Mouse (Mus musculus): ENCODE measurements around the gene E2f4.
A peak's percentile ranks its signal among the peaks of the same experiment; 100 is the strongest.
"Not testable (repeated sequence)": the region's sequence is repeated elsewhere in the genome, so short reads cannot be mapped to it uniquely, and the experiment has no call there.

E2f4 gene

GRCm38 (mm10) chr8:105269075-105269458 lies 28.4 kb upstream of the E2f4 start:
- DNase-seq (ENCODE audit: low spot score in 2 of 2): no peak

- DNase-seq (ENCODE audit: low spot score in 2 of 2): no peak
These were observed 28.0 kb upstream of the E2f4 start, which contains the start of gene Hsf4 for GRCm38 (mm10) chr8:105269461-105269947. Hsf4 (plus strand) TSS chr8:105269801.

- DNase-seq (ENCODE audit: low spot score in 2 of 2): no peak
These were observed 27.2 kb upstream of the E2f4 start for GRCm38 (mm10) chr8:105270101-105270915.

GRCm38 (mm10) chr8:105270916-105271186 lies 26.6 kb upstream of the E2f4 start:
- DNase-seq (ENCODE audit: low spot score in 2 of 2): no peak

GRCm38 (mm10) chr8:105275387-105275786 lies 22.1 kb upstream of the E2f4 start:
- no peak for DNase-seq (ENCODE audit: low spot score in 2 of 2)

- no peak for DNase-seq (ENCODE audit: low spot score in 2 of 2)
These were observed 21.6 kb upstream of the E2f4 start, which contains the start of gene Nol3 for GRCm38 (mm10) chr8:105275840-105276239. Nol3 (plus strand) TSS chr8:105276140.

- no peak for DNase-seq (ENCODE audit: low spot score in 2 of 2)
These were observed 21.0 kb upstream of the E2f4 start for GRCm38 (mm10) chr8:105276292-105277120.

GRCm38 (mm10) chr8:105278911-105279334 lies 18.5 kb upstream of the E2f4 start:
- DNase-seq (ENCODE audit: low spot score in 2 of 2): peak; percentile 59 to 74

GRCm38 (mm10) chr8:105280567-105280966 lies 16.9 kb upstream of the E2f4 start:
- DNase-seq (ENCODE audit: low spot score in 2 of 2): no peak

GRCm38 (mm10) chr8:105281821-105282220 lies 15.6 kb upstream of the E2f4 start:
- no peak for DNase-seq (ENCODE audit: low spot score in 2 of 2)

GRCm38 (mm10) chr8:105282239-105282638 lies 15.2 kb upstream of the E2f4 start:
- no peak for DNase-seq (ENCODE audit: low spot score in 2 of 2)

GRCm38 (mm10) chr8:105283074-105283473 lies 14.4 kb upstream of the E2f4 start:
- DNase-seq (ENCODE audit: low spot score in 2 of 2): no peak

- DNase-seq (ENCODE audit: low spot score in 2 of 2): no peak
These were observed 11.9 kb upstream of the E2f4 start for GRCm38 (mm10) chr8:105285514-105285913.

- no peak for DNase-seq (ENCODE audit: low spot score in 2 of 2)
These were observed 10.6 kb upstream of the E2f4 start for GRCm38 (mm10) chr8:105286907-105287306.

GRCm38 (mm10) chr8:105288231-105288630 lies 9.2 kb upstream of the E2f4 start:
- no peak for DNase-seq (ENCODE audit: low spot score in 2 of 2)

GRCm38 (mm10) chr8:105288958-105289732 lies 8.3 kb upstream of the E2f4 start:
- peak; percentile 91 to 95 for DNase-seq (ENCODE audit: low spot score in 2 of 2)

- DNase-seq (ENCODE audit: low spot score in 2 of 2): peak in 1 of 2 experiments; percentile 56
These were observed 7.5 kb upstream of the E2f4 start, which contains the start of gene 4931428F04Rik for GRCm38 (mm10) chr8:105289805-105290460. 4931428F04Rik (minus strand) TSS chr8:105289864.

GRCm38 (mm10) chr8:105290554-105291314 lies 6.7 kb upstream of the E2f4 start:
- DNase-seq (ENCODE audit: low spot score in 2 of 2): peak in 1 of 2 experiments; percentile 74

- DNase-seq (ENCODE audit: low spot score in 2 of 2): not testable (repeated sequence)
These were observed 6.1 kb upstream of the E2f4 start for GRCm38 (mm10) chr8:105291364-105291763.

GRCm38 (mm10) chr8:105291802-105292201 lies 5.7 kb upstream of the E2f4 start:
- not testable (repeated sequence) for DNase-seq (ENCODE audit: low spot score in 2 of 2)
